Mouse (Mus musculus) CH12.LX (cell line): ENCODE measurements at regions not wholly inside any gene's neighbourhood (a gene's known extent, or its start where the extent isn't known, plus 50 kb on each side); places are given as distances from the start of the nearest gene placed in this dataset.

Experiments
- DNase-seq: peaks from one replicate; pipeline ENCODE4 v3.0.0-alpha.2; 2013; ENCODE audit errors: extremely low read depth
- H3K27ac ChIP-seq: 2 replicates; pipeline ENCODE4 v1.5.1; 2012; ENCODE audit warnings: low read depth, mild to moderate bottlenecking, control low read depth, moderate library complexity; ENCODE audit not compliant: insufficient read depth
- H3K27me3 ChIP-seq: replicated peaks from 2 replicates; pipeline ENCODE3; 2012; ENCODE audit warnings: inconsistent platforms
- H3K36me3 ChIP-seq, 2 experiments: replicated peaks in 1 of 2; 2 replicates each; pipeline versions ENCODE3 to v1.6.1; 2012; ENCODE audit warnings: inconsistent platforms in 1 of 2, low read length in 1 of 2, mild to moderate bottlenecking in 1 of 2, mixed read lengths in 1 of 2, moderate library complexity in 1 of 2; ENCODE audit not compliant: control insufficient read depth in 1 of 2, insufficient read depth in 1 of 2
- H3K4me1 ChIP-seq, 2 experiments: 2 replicates each; pipeline ENCODE4 v1.6.1; 2012; ENCODE audit warnings: inconsistent platforms in 1 of 2, moderate library complexity in 1 of 2; ENCODE audit not compliant: insufficient read depth in 2 of 2, control insufficient read depth in 1 of 2
- H3K4me2 ChIP-seq: 2 replicates; pipeline ENCODE4 v1.6.1; 2012; ENCODE audit warnings: low read depth, mild to moderate bottlenecking, control low read depth; ENCODE audit not compliant: poor library complexity, insufficient read depth, severe bottlenecking
- H3K4me3 ChIP-seq, 3 experiments: fragments of 150-350 bp in 1 of 3; sonication (generic) in 1 of 3; replicated peaks in 1 of 3; 2 replicates each; pipeline versions ENCODE3 to v1.5.1; 2011 to 2012; ENCODE audit warnings: low read depth in 2 of 3, low read length in 2 of 3, mild to moderate bottlenecking in 2 of 3, moderate library complexity in 2 of 3, control low read depth in 1 of 3, improper control_type of control experiment in 1 of 3, inconsistent platforms in 1 of 3, mixed read lengths in 1 of 3; ENCODE audit not compliant: poor library complexity in 1 of 3
- H3K79me2 ChIP-seq: replicated peaks from 2 replicates; pipeline ENCODE4 v1.6.1; 2012; ENCODE audit warnings: mild to moderate bottlenecking, moderate library complexity; ENCODE audit not compliant: control insufficient read depth, poor library complexity, insufficient read depth, severe bottlenecking; ENCODE audit errors: extremely low read depth
- H3K9ac ChIP-seq: 2 replicates; pipeline ENCODE4 v1.6.1; 2012; ENCODE audit warnings: low read depth, mild to moderate bottlenecking, control low read depth, moderate library complexity; ENCODE audit not compliant: insufficient read depth
- H3K9me3 ChIP-seq: replicated peaks from 2 replicates; pipeline ENCODE3; 2012; ENCODE audit warnings: low read length, inconsistent platforms, mixed read lengths
- CHD2 ChIP-seq: IDR thresholded peaks from 2 replicates; pipeline ENCODE4 v1.6.1; 2011; ENCODE audit warnings: low read length, improper control_type of control experiment
- CTCF ChIP-seq, 2 experiments: IDR thresholded peaks in 1 of 2; conservative IDR thresholded peaks in 1 of 2; 2 replicates each; pipeline ENCODE4 v1.5.1; 2011 to 2012; ENCODE audit warnings: low read depth in 2 of 2, low read length in 2 of 2, improper control_type of control experiment in 1 of 2, inconsistent platforms in 1 of 2, mild to moderate bottlenecking in 1 of 2, moderate library complexity in 1 of 2
- E2F4 ChIP-seq: IDR thresholded peaks from 2 replicates; pipeline ENCODE4 v1.6.1; 2011; ENCODE audit warnings: low read depth, low read length, improper control_type of control experiment; ENCODE audit not compliant: insufficient replicate concordance
- ELF1 ChIP-seq: IDR thresholded peaks from 2 replicates; pipeline ENCODE4 v1.6.1; 2014; ENCODE audit warnings: low read depth, mild to moderate bottlenecking, inconsistent platforms, low read length, improper control_type of control experiment
- EP300 ChIP-seq: IDR thresholded peaks from 2 replicates; pipeline ENCODE4 v1.6.1; 2011; ENCODE audit warnings: low read length, improper control_type of control experiment
- ETS1 ChIP-seq: conservative IDR thresholded peaks from 2 replicates; pipeline ENCODE4 v1.6.1; 2012; ENCODE audit warnings: low read depth, mild to moderate bottlenecking, inconsistent platforms, low read length, improper control_type of control experiment, moderate library complexity
- HCFC1 ChIP-seq: IDR thresholded peaks from 2 replicates; pipeline ENCODE4 v1.6.1; 2012; ENCODE audit warnings: low read depth, mild to moderate bottlenecking, inconsistent platforms, low read length, improper control_type of control experiment
- IRF4 ChIP-seq: IDR thresholded peaks from 2 replicates; pipeline ENCODE4 v1.6.1; 2014; ENCODE audit warnings: low read depth, mild to moderate bottlenecking, inconsistent platforms, low read length, improper control_type of control experiment
- JUND ChIP-seq: conservative IDR thresholded peaks from 2 replicates; pipeline ENCODE4 v1.6.1; 2011; ENCODE audit warnings: low read depth, low read length, improper control_type of control experiment
- KAT2A ChIP-seq: IDR thresholded peaks from 2 replicates; pipeline ENCODE4 v1.6.1; 2012; ENCODE audit warnings: low read length, improper control_type of control experiment, inconsistent platforms; ENCODE audit not compliant: insufficient replicate concordance
- MAFK ChIP-seq: IDR thresholded peaks from 2 replicates; pipeline ENCODE4 v1.6.1; 2011; ENCODE audit warnings: low read length, improper control_type of control experiment; ENCODE audit not compliant: insufficient replicate concordance
- MAX ChIP-seq: IDR thresholded peaks from 2 replicates; pipeline ENCODE4 v1.6.1; 2011; ENCODE audit warnings: low read length, improper control_type of control experiment
- MEF2A ChIP-seq: IDR thresholded peaks from 2 replicates; pipeline ENCODE4 v1.6.1; 2014; ENCODE audit warnings: low read depth, mild to moderate bottlenecking, inconsistent platforms, low read length, improper control_type of control experiment, borderline replicate concordance
- MXI1 ChIP-seq: IDR thresholded peaks from 2 replicates; pipeline ENCODE4 v1.6.1; 2011; ENCODE audit warnings: mild to moderate bottlenecking, low read depth, low read length, improper control_type of control experiment
- NELFE ChIP-seq: IDR thresholded peaks from 2 replicates; pipeline ENCODE4 v1.6.1; 2011; ENCODE audit warnings: low read depth, low read length, improper control_type of control experiment
- PAX5 ChIP-seq: IDR thresholded peaks from 2 replicates; pipeline ENCODE4 v1.6.1; 2012; ENCODE audit warnings: low read length, inconsistent platforms, mixed read lengths
- POLR2A ChIP-seq: IDR thresholded peaks from 2 replicates; pipeline ENCODE4 v1.6.1; 2011; ENCODE audit warnings: low read depth, mild to moderate bottlenecking, improper control_type of control experiment, low read length
- POLR2AphosphoS2 ChIP-seq: IDR thresholded peaks from 2 replicates; pipeline ENCODE4 v1.6.1; 2011; ENCODE audit warnings: low read depth, low read length, improper control_type of control experiment
- RAD21 ChIP-seq: IDR thresholded peaks from 2 replicates; pipeline ENCODE4 v1.6.1; 2011; ENCODE audit warnings: low read depth, mild to moderate bottlenecking, low read length, improper control_type of control experiment, moderate library complexity
- RCOR1 ChIP-seq: conservative IDR thresholded peaks from 2 replicates; pipeline ENCODE4 v1.6.1; 2012; ENCODE audit warnings: low read depth, mild to moderate bottlenecking, inconsistent platforms, low read length, improper control_type of control experiment
- TCF12 ChIP-seq: IDR thresholded peaks from 2 replicates; pipeline ENCODE4 v1.6.1; 2014; ENCODE audit warnings: low read depth, mild to moderate bottlenecking, inconsistent platforms, low read length, improper control_type of control experiment
- UBTF ChIP-seq: IDR thresholded peaks from 2 replicates; pipeline ENCODE4 v1.6.1; 2012; ENCODE audit warnings: low read depth, mild to moderate bottlenecking, inconsistent platforms, low read length, improper control_type of control experiment, moderate library complexity
- USF1 ChIP-seq: IDR thresholded peaks from 2 replicates; pipeline ENCODE4 v1.6.1; 2014; ENCODE audit warnings: low read depth, mild to moderate bottlenecking, inconsistent platforms, low read length, improper control_type of control experiment
- ZKSCAN1 ChIP-seq: IDR thresholded peaks from 2 replicates; pipeline ENCODE4 v1.6.1; 2012; ENCODE audit warnings: low read depth, inconsistent platforms, low read length, improper control_type of control experiment, borderline replicate concordance
- ZMIZ1 ChIP-seq: IDR thresholded peaks from 2 replicates; pipeline ENCODE4 v1.6.1; 2012; ENCODE audit warnings: low read depth, mild to moderate bottlenecking, inconsistent platforms, low read length, improper control_type of control experiment
- dilution Hi-C: fragments of 300-500 bp; cut with MboI; formaldehyde crosslinking; loops from 2 replicates; pipeline ENCODE4 v1.14.3; 2020; ENCODE audit warnings: low sequenced_read_pairs; ENCODE audit not compliant: extremely low pct_unique_long_range_greater_than_20kb, extremely low pct_ligation_motif_present
- in situ Hi-C: fragments of 300-500 bp; cut with MboI; formaldehyde crosslinking; loops from 3 replicates; pipeline ENCODE4 v1.14.3; 2019; ENCODE audit warnings: low sequenced_read_pairs, low pct_ligation_motif_present, low pct_unique_long_range_greater_than_20kb, mixed read lengths

DNA sequence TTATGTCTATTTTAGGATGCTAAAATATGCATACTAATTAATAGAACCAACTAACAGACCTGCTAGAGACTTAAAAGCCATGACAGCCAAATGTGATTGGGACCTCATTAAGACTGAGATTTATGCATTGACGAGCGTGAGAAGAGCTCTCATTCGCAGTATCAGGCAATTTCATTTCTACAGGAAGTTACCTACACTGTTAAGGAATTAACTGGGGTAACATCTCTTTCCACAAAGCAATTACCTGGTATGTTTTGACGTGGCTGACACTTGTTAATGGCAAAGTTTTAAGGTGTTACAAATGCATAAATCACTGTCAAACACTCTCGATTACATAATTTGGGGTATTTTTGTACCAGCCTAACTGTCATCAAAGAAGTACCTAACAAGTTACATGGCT is 324.7 kb upstream of the Gpc5 start:
- Histone ChIP-seq H3K4me3 (no peak overlapping the region), H3K27ac (no peak overlapping the region), H3K9me3 (no peaks in the 10 kb centered on the region), H3K27me3 (no peaks in the 10 kb centered on the region), H3K36me3 (no peaks in the 10 kb centered on the region), H3K9ac (no peak overlapping the region), H3K4me1 (no peaks in the 10 kb centered on the region), H3K4me2 (no peak overlapping the region), H3K79me2 (no peaks in the 10 kb centered on the region)
- DNase-seq, result no peak
- TF ChIP-seq UBTF (no peak), ELF1 (no peak), HCFC1 (no peak), ZMIZ1 (no peak), USF1 (no peak), TCF12 (no peak), JUND (no peak), RAD21 (no peak), POLR2AphosphoS2 (no peak), KAT2A (no peak), MXI1 (no peak), CTCF (conservative IDR thresholded peaks at IDR 0.05 in 1 of 2, IDR thresholded peaks at IDR 0.05 in 1 of 2; ENCODE audit: low read depth in 2 of 2, low read length in 2 of 2) (no peak), RCOR1 (no peak), CHD2 (no peak), E2F4 (no peak), POLR2A (no peak), MAFK (no peak), ZKSCAN1 (no peak), EP300 (no peak), MAX (no peak)
- dilution Hi-C loops (no loop called here), in situ Hi-C loops (no loop called here)

- TF ChIP-seq MEF2A, result no peak
- no peak for TF ChIP-seq ELF1
- TF ChIP-seq EP300, result no peak
- TF ChIP-seq ETS1, result no peak
- TF ChIP-seq NELFE, result no peak
- no peak for TF ChIP-seq IRF4
- no peak for TF ChIP-seq PAX5
- no peak for TF ChIP-seq UBTF
Measured at GRCm38 (mm10) chr14:114776723-114777122, 315.3 kb upstream of the Gpc5 start.

More at GRCm38 (mm10) chr14:114776723-114777122, 315.3 kb upstream of the Gpc5 start:
- no peak overlapping the region for H3K4me3 ChIP-seq
- no peaks in the 10 kb centered on the region for H3K79me2 ChIP-seq
- dilution Hi-C loops, result no loop called here
- no peaks in the 10 kb centered on the region for H3K36me3 ChIP-seq
- no peaks in the 10 kb centered on the region for H3K27me3 ChIP-seq
- DNase-seq, result no peak
- no peak overlapping the region for H3K4me2 ChIP-seq
- H3K27ac ChIP-seq, result no peak overlapping the region
- peaks cover under 1% of the 10 kb centered on the region for H3K9me3 ChIP-seq
- H3K9ac ChIP-seq, result no peak overlapping the region
- in situ Hi-C loops, result no loop called here
- H3K4me1 ChIP-seq, result no peaks in the 10 kb centered on the region
